Mouse (Mus musculus): Measurements from ENCODE around the gene Gm48552. TPM values are rescaled to one million over a fixed set of nuclear protein-coding genes. Genes with fewer than 3 reads are reported as not detected.

Gm48552 gene
- polyA plus RNA-seq, 1 experiment from 2014 or later = 0.77 TPM

- Histone ChIP-seq H3K9ac (ENCODE audit: low read depth, low read length) (no peak overlapping the region), H3K9me3 (ENCODE audit: control insufficient read depth, low read length) (no peaks in the 10 kb centered on the region), H3K4me3 (ENCODE audit: low read depth, low read length) (no peak overlapping the region), H3K27me3 (replicated peaks; ENCODE audit: control insufficient read depth, insufficient read depth, low read length) (no peaks in the 10 kb centered on the region), H3K36me3 (ENCODE audit: control insufficient read depth, insufficient read depth, low read length) (peaks cover 66% of the 10 kb centered on the region), H3K27ac (replicated peaks; ENCODE audit: low read depth, low read length) (no peak overlapping the region), H3K4me2 (ENCODE audit: low read depth, low read length) (no peak overlapping the region), H3K4me1 (ENCODE audit: control insufficient read depth, insufficient read depth, low read length) (peaks cover 23% of the 10 kb centered on the region)
- no peak for DNase-seq (ENCODE audit: low spot score)
- WGBS = 77% methylated on average over 5 of the region's 5 CpGs
- no peak for ATAC-seq (ENCODE audit: low read depth)
Measured at GRCm38 (mm10) chr10:81399296-81399695, 10.5 kb downstream of the Gm48552 start.

- Histone ChIP-seq H3K9ac (ENCODE audit: low read depth, low read length) (no peak overlapping the region), H3K4me3 (ENCODE audit: low read depth, low read length) (no peak overlapping the region), H3K36me3 (ENCODE audit: control insufficient read depth, insufficient read depth, low read length) (peaks cover 72% of the 10 kb centered on the region), H3K9me3 (ENCODE audit: control insufficient read depth, low read length) (no peaks in the 10 kb centered on the region), H3K27ac (replicated peaks; ENCODE audit: low read depth, low read length) (no peak overlapping the region), H3K27me3 (replicated peaks; ENCODE audit: control insufficient read depth, insufficient read depth, low read length) (no peaks in the 10 kb centered on the region), H3K4me2 (ENCODE audit: low read depth, low read length) (no peak overlapping the region), H3K4me1 (ENCODE audit: control insufficient read depth, insufficient read depth, low read length) (peaks cover 23% of the 10 kb centered on the region)
- DNase-seq (ENCODE audit: low spot score) = no peak
- 86% methylated on average over 17 of the region's 18 CpGs for WGBS
- no peak for ATAC-seq (ENCODE audit: low read depth)
Measured at GRCm38 (mm10) chr10:81399798-81400308, 11.0 kb downstream of the Gm48552 start.

GRCm38 (mm10) chr10:81400371-81401204 lies 11.8 kb downstream of the Gm48552 start:
- no peak overlapping the region for H3K9ac ChIP-seq (ENCODE audit: low read depth, low read length)
- no peak overlapping the region for H3K4me2 ChIP-seq (ENCODE audit: low read depth, low read length)
- peaks cover 23% of the 10 kb centered on the region for H3K4me1 ChIP-seq (ENCODE audit: control insufficient read depth, insufficient read depth, low read length)
- peaks cover 78% of the 10 kb centered on the region for H3K36me3 ChIP-seq (ENCODE audit: control insufficient read depth, insufficient read depth, low read length)
- H3K4me3 ChIP-seq (ENCODE audit: low read depth, low read length) = no peak overlapping the region
- ATAC-seq (ENCODE audit: low read depth) (no peak), DNase-seq (ENCODE audit: low spot score) (no peak)
- 45% methylated on average over 17 of the region's 22 CpGs for WGBS
- H3K9me3 ChIP-seq (ENCODE audit: control insufficient read depth, low read length) = no peaks in the 10 kb centered on the region
- H3K27ac ChIP-seq (replicated peaks; ENCODE audit: low read depth, low read length) = no peak overlapping the region
- no peaks in the 10 kb centered on the region for H3K27me3 ChIP-seq (replicated peaks; ENCODE audit: control insufficient read depth, insufficient read depth, low read length)

GRCm38 (mm10) chr10:81401205-81401520 lies 12.4 kb downstream of the Gm48552 start:
- Histone ChIP-seq H3K4me2 (ENCODE audit: low read depth, low read length) (peak overlapping the region; percentile 23; the same call in 1 of the 2 replicates), H3K4me1 (ENCODE audit: control insufficient read depth, insufficient read depth, low read length) (peaks cover 23% of the 10 kb centered on the region), H3K27ac (replicated peaks; ENCODE audit: low read depth, low read length) (peak overlapping the region; percentile 82), H3K27me3 (replicated peaks; ENCODE audit: control insufficient read depth, insufficient read depth, low read length) (no peaks in the 10 kb centered on the region), H3K36me3 (ENCODE audit: control insufficient read depth, insufficient read depth, low read length) (peaks cover 83% of the 10 kb centered on the region), H3K9ac (ENCODE audit: low read depth, low read length) (0 out of 2 replicates have a peak overlapping the region, but pooled peaks have one; percentile 21), H3K4me3 (ENCODE audit: low read depth, low read length) (no peak overlapping the region), H3K9me3 (ENCODE audit: control insufficient read depth, low read length) (no peaks in the 10 kb centered on the region)
- DNase-seq (ENCODE audit: low spot score) (no peak), ATAC-seq (ENCODE audit: low read depth) (no peak)
- 39% methylated on average over 10 of the region's 10 CpGs for WGBS

- Histone ChIP-seq H3K9ac (ENCODE audit: low read depth, low read length) (0 out of 2 replicates have a peak overlapping the region, but pooled peaks have one; percentile 47), H3K36me3 (ENCODE audit: control insufficient read depth, insufficient read depth, low read length) (peaks cover 84% of the 10 kb centered on the region), H3K9me3 (ENCODE audit: control insufficient read depth, low read length) (no peaks in the 10 kb centered on the region), H3K27me3 (replicated peaks; ENCODE audit: control insufficient read depth, insufficient read depth, low read length) (no peaks in the 10 kb centered on the region), H3K4me1 (ENCODE audit: control insufficient read depth, insufficient read depth, low read length) (peaks cover 24% of the 10 kb centered on the region), H3K27ac (replicated peaks; ENCODE audit: low read depth, low read length) (peak overlapping the region; percentile 82), H3K4me3 (ENCODE audit: low read depth, low read length) (no peak overlapping the region; the same call in 1 of the 2 replicates), H3K4me2 (ENCODE audit: low read depth, low read length) (peak overlapping the region; percentile 23)
- DNase-seq (ENCODE audit: low spot score) (peak; percentile 96), ATAC-seq (ENCODE audit: low read depth) (peak; percentile 90)
- WGBS = 7% methylated on average over 18 of the region's 18 CpGs
Measured at GRCm38 (mm10) chr10:81401521-81402226, 12.9 kb downstream of the Gm48552 start.

- no peaks in the 10 kb centered on the region for H3K27me3 ChIP-seq (replicated peaks; ENCODE audit: control insufficient read depth, insufficient read depth, low read length)
- H3K27ac ChIP-seq (replicated peaks; ENCODE audit: low read depth, low read length) = peak overlapping the region; percentile 82
- H3K4me1 ChIP-seq (ENCODE audit: control insufficient read depth, insufficient read depth, low read length) = peaks cover 30% of the 10 kb centered on the region
- no peak overlapping the region for H3K4me3 ChIP-seq (ENCODE audit: low read depth, low read length)
- no peak for DNase-seq (ENCODE audit: low spot score)
- peak overlapping the region; percentile 23 for H3K4me2 ChIP-seq (ENCODE audit: low read depth, low read length)
- WGBS = 20% methylated on average over 7 of the region's 7 CpGs
- no peak for ATAC-seq (ENCODE audit: low read depth)
- peaks cover 84% of the 10 kb centered on the region for H3K36me3 ChIP-seq (ENCODE audit: control insufficient read depth, insufficient read depth, low read length)
- H3K9ac ChIP-seq (ENCODE audit: low read depth, low read length) = 0 out of 2 replicates have a peak overlapping the region, but pooled peaks have one; percentile 47
- H3K9me3 ChIP-seq (ENCODE audit: control insufficient read depth, low read length) = no peaks in the 10 kb centered on the region
Measured at GRCm38 (mm10) chr10:81402227-81402765, 13.5 kb downstream of the Gm48552 start.

- Histone ChIP-seq H3K4me3 (ENCODE audit: low read depth, low read length) (no peak overlapping the region), H3K27ac (replicated peaks; ENCODE audit: low read depth, low read length) (peak overlapping the region; percentile 82), H3K4me2 (ENCODE audit: low read depth, low read length) (no peak overlapping the region), H3K36me3 (ENCODE audit: control insufficient read depth, insufficient read depth, low read length) (peaks cover 85% of the 10 kb centered on the region), H3K4me1 (ENCODE audit: control insufficient read depth, insufficient read depth, low read length) (peaks cover 42% of the 10 kb centered on the region), H3K27me3 (replicated peaks; ENCODE audit: control insufficient read depth, insufficient read depth, low read length) (no peaks in the 10 kb centered on the region), H3K9me3 (ENCODE audit: control insufficient read depth, low read length) (no peaks in the 10 kb centered on the region), H3K9ac (ENCODE audit: low read depth, low read length) (peak overlapping the region; percentile 47; the same call in 1 of the 2 replicates)
- ATAC-seq (ENCODE audit: low read depth) (no peak), DNase-seq (ENCODE audit: low spot score) (no peak)
- WGBS = 67% methylated on average over 10 of the region's 10 CpGs
Measured at GRCm38 (mm10) chr10:81403511-81403910, 14.7 kb downstream of the Gm48552 start.

- WGBS = 30% methylated on average over 6 of the region's 9 CpGs
Measured at GRCm38 (mm10) chr10:81404082-81404481, 15.3 kb downstream of the Gm48552 start.

More at GRCm38 (mm10) chr10:81404082-81404481, 15.3 kb downstream of the Gm48552 start:
- H3K9me3 ChIP-seq (ENCODE audit: control insufficient read depth, low read length) = no peaks in the 10 kb centered on the region
- H3K27ac ChIP-seq (replicated peaks; ENCODE audit: low read depth, low read length) = no peak overlapping the region
- ATAC-seq (ENCODE audit: low read depth) = no peak
- H3K4me1 ChIP-seq (ENCODE audit: control insufficient read depth, insufficient read depth, low read length) = peaks cover 46% of the 10 kb centered on the region
- no peak for DNase-seq (ENCODE audit: low spot score)
- H3K9ac ChIP-seq (ENCODE audit: low read depth, low read length) = no peak overlapping the region
- H3K4me3 ChIP-seq (ENCODE audit: low read depth, low read length) = no peak overlapping the region
- H3K27me3 ChIP-seq (replicated peaks; ENCODE audit: control insufficient read depth, insufficient read depth, low read length) = no peaks in the 10 kb centered on the region
- peaks cover 87% of the 10 kb centered on the region for H3K36me3 ChIP-seq (ENCODE audit: control insufficient read depth, insufficient read depth, low read length)
- no peak overlapping the region for H3K4me2 ChIP-seq (ENCODE audit: low read depth, low read length)
